Mouse (Mus musculus) cerebellum, adult 18-20 months (tissue): Measurements from ENCODE around the gene Tas2r109.
"Not testable (repeated sequence)": the region's sequence is repeated elsewhere in the genome, so short reads cannot be mapped to it uniquely, and the experiment has no call there.

Experiments used
- DNase-seq, 2 experiments: peaks; one replicate each; pipeline ENCODE4 v3.0.0; 2021

Tas2r109 gene

DNA sequence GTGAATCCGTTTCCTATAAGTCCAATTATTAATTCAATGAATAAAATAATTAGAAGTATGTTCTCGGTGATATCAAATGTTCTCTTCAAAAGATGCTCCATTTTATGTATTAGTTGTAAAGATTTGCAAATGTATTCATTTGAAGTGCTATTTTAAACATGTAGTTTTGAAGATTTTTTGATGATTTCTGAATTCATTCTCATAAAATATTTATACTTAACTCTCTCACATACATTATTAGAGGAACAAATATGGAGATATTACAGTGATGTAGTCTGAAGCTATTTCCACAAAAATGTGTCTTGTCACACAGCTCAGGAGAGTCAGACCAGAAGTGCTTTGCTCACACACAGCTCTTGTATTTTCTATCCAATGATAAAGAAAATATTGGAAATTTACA lies at the start of gene Tas2r109:
TSS of gene Tas2r109 (minus strand) at position 101 of the 400 bp plus-strand sequence.
- DNase-seq, result no peak

DNA sequence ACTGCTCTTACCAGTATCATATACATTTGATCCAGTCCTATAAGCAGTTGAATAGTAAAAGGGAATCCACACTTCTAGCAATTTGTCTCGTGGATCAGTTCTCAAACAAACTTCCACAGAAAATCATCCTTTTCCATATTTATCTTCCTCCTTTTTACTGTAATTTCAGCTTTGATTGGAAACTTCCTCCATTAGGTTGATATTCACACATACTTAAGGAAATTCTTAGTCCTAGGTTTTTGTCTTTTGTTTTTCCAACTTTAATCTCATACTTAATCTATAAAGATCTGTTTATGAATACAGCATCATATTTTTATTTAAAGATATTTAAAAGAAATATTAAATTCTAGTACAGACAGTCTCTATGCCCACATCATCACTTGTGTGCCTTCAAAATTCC lies 22.9 kb downstream of the Tas2r109 start, which contains the start of gene Tas2r131:
TSS of gene Tas2r131 (minus strand) at position 101 of the 400 bp plus-strand sequence.
- DNase-seq, result no peak

DNA sequence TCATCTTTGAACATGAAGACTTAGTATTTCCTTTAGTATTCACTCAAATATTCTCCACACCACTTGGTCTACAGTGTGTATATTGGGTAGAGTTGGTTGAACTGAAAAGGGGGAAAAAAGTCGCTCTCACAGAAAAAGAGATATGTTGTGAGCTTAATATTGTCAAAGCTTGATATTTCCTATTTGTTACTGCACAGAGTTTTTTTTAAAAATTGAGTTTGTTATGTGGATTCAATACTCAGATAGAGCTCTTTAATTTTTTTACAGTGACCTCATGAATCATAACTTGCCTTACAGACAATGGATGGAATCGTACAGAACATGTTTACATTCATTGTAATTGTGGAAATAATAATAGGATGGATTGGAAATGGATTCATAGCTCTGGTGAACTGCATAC lies 30.0 kb downstream of the Tas2r109 start, which contains the start of gene Tas2r129:
TSS of gene Tas2r129 (plus strand) at position 301 of the 400 bp plus-strand sequence.
- DNase-seq, result no peak

DNA sequence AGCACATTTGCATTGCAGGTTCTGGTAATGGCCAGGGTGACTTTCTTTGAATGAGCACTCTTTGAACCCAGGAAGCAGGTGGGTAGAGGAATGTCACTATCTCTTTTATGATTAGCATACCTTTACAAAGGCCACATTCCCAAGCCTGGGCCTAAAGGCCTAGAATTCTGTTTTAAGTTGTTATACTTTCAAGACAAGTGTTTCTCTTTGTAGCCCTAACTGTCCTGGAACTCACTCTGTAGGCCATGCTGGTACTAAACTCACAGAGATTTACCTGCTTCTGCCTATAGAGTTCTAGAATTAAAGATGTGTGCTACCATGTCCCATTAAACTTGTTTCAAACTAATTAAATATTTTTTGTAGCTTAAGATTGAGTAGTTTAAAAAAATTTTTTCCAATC lies 39.4 kb downstream of the Tas2r109 start:
- DNase-seq, result not testable (repeated sequence)
